Mouse (Mus musculus) hindbrain, embryonic 12.5 days (tissue): ENCODE data around the gene Ap2a2. TPM values are rescaled to one million over a fixed set of nuclear protein-coding genes. Genes with fewer than 3 reads are reported as not detected.

Experiments used
- ATAC-seq: fragments of 200-750 bp; cut with Nextera tagmentation; 2 replicates; pipeline ENCODE4 v1.8.0; 2017; ENCODE audit warnings: moderate TSS enrichment; ENCODE audit not compliant: low FRiP score
- H3K27ac ChIP-seq: fragments of 300-500 bp; sonication (generic); 2 replicates; pipeline ENCODE4 v1.5.1; 2016; ENCODE audit warnings: mild to moderate bottlenecking
- H3K27me3 ChIP-seq: fragments of 300-500 bp; sonication (generic); 2 replicates; pipeline ENCODE4 v1.6.1; 2016; ENCODE audit warnings: mild to moderate bottlenecking
- H3K36me3 ChIP-seq: fragments of 300-500 bp; sonication (generic); 2 replicates; pipeline ENCODE4 v1.6.1; 2016; ENCODE audit warnings: mild to moderate bottlenecking
- H3K4me1 ChIP-seq: fragments of 300-500 bp; sonication (generic); 2 replicates; pipeline ENCODE4 v1.6.1; 2016
- H3K4me2 ChIP-seq: fragments of 300-500 bp; sonication (generic); replicated peaks from 2 replicates; pipeline ENCODE4 v1.6.1; 2016; ENCODE audit warnings: mild to moderate bottlenecking
- H3K4me3 ChIP-seq: fragments of 300-500 bp; sonication (generic); 2 replicates; pipeline ENCODE4 v1.5.1; 2016; ENCODE audit warnings: mild to moderate bottlenecking
- H3K9ac ChIP-seq: fragments of 300-500 bp; sonication (generic); 2 replicates; pipeline ENCODE4 v1.6.1; 2016; ENCODE audit warnings: mild to moderate bottlenecking, moderate library complexity
- H3K9me3 ChIP-seq: fragments of 300-500 bp; sonication (generic); replicated peaks from 2 replicates; pipeline ENCODE4 v1.6.1; 2016; ENCODE audit warnings: mild to moderate bottlenecking
- WGBS: fragments of 180-500 bp; shearing (Covaris S2); methylation state at CpG from one replicate; pipeline ENCODE4 v1.1.7; 2016; 5-methylcytosine and 5-hydroxymethylcytosine counted together
- polyA plus RNA-seq: library from polyadenylated mRNA; unstranded; fragments of >200 nt; fragmentation: Nextera tagmentation; extraction: Ambion mirVana; gene quantifications from 2 replicates; pipeline ENCODE4 v1.2.1, GENCODE M21; 2016

Gene Ap2a2
- polyA plus RNA-seq, result 114 and 117 TPM in 2 replicates

GRCm38 (mm10) chr7:141561682-141562391 is at the start of gene Ap2a2:
Gene Ap2a2, plus strand, starts transcription at chr7:141562173.
- peak within 1 kb of the TSS; percentile 98 for H3K4me3 ChIP-seq
- peak within 1 kb of the TSS; percentile 86 for H3K27ac ChIP-seq
- ATAC-seq, result peak; percentile 96
- H3K4me1 ChIP-seq, result peaks cover 26% of the 10 kb centered on the region
- peak within 1 kb of the TSS; percentile 86 for H3K4me2 ChIP-seq
- no peaks in the 10 kb centered on the region for H3K36me3 ChIP-seq
- no peaks in the 10 kb centered on the region for H3K9me3 ChIP-seq
- peak within 1 kb of the TSS; percentile 99 for H3K9ac ChIP-seq
- no peaks in the 10 kb centered on the region for H3K27me3 ChIP-seq
- 1% methylated on average over 72 of the region's 72 CpGs for WGBS

GRCm38 (mm10) chr7:141517638-141518037 is 44.3 kb upstream of the Ap2a2 start:
- ATAC-seq, result no peak
- H3K36me3 ChIP-seq, result peaks cover 38% of the 10 kb centered on the region
- 88% methylated on average over 4 of the region's 4 CpGs for WGBS

GRCm38 (mm10) chr7:141518296-141518695 is 43.7 kb upstream of the Ap2a2 start:
- H3K36me3 ChIP-seq, result peaks cover 37% of the 10 kb centered on the region
- no peak overlapping the region for H3K9ac ChIP-seq
- no peak overlapping the region for H3K4me3 ChIP-seq
- WGBS, result 80% methylated on average over 5 of the region's 5 CpGs
- no peak overlapping the region for H3K4me2 ChIP-seq
- no peaks in the 10 kb centered on the region for H3K9me3 ChIP-seq
- no peaks in the 10 kb centered on the region for H3K4me1 ChIP-seq
- no peaks in the 10 kb centered on the region for H3K27me3 ChIP-seq
- no peak for ATAC-seq
- H3K27ac ChIP-seq, result no peak overlapping the region

More at GRCm38 (mm10) chr7:141517638-141518037, 44.3 kb upstream of the Ap2a2 start:
- no peak overlapping the region for H3K4me3 ChIP-seq
- no peak overlapping the region for H3K27ac ChIP-seq
- no peaks in the 10 kb centered on the region for H3K9me3 ChIP-seq
- H3K4me1 ChIP-seq, result no peaks in the 10 kb centered on the region
- no peak overlapping the region for H3K4me2 ChIP-seq
- H3K9ac ChIP-seq, result no peak overlapping the region
- H3K27me3 ChIP-seq, result no peaks in the 10 kb centered on the region

- H3K27ac ChIP-seq, result no peak overlapping the region
These were observed 43.0 kb upstream of the Ap2a2 start for GRCm38 (mm10) chr7:141518926-141519325.

GRCm38 (mm10) chr7:141519795-141520194 is 42.2 kb upstream of the Ap2a2 start:
- 68% methylated on average over 1 of the region's 1 CpGs for WGBS
- no peak overlapping the region for H3K9ac ChIP-seq

More at GRCm38 (mm10) chr7:141518926-141519325, 43.0 kb upstream of the Ap2a2 start:
- H3K27me3 ChIP-seq, result no peaks in the 10 kb centered on the region
- no peaks in the 10 kb centered on the region for H3K9me3 ChIP-seq
- H3K36me3 ChIP-seq, result peaks cover 32% of the 10 kb centered on the region
- no peak for ATAC-seq
- 78% methylated on average over 3 of the region's 3 CpGs for WGBS
- no peak overlapping the region for H3K9ac ChIP-seq
- no peak overlapping the region for H3K4me3 ChIP-seq
- no peak overlapping the region for H3K4me2 ChIP-seq
- H3K4me1 ChIP-seq, result no peaks in the 10 kb centered on the region

GRCm38 (mm10) chr7:141523007-141523406 is 39.0 kb upstream of the Ap2a2 start:
- no peak overlapping the region for H3K4me3 ChIP-seq
- no peak overlapping the region for H3K4me2 ChIP-seq
- H3K27me3 ChIP-seq, result no peaks in the 10 kb centered on the region
- H3K9me3 ChIP-seq, result no peaks in the 10 kb centered on the region
- H3K27ac ChIP-seq, result no peak overlapping the region
- no peaks in the 10 kb centered on the region for H3K4me1 ChIP-seq
- H3K9ac ChIP-seq, result no peak overlapping the region
- ATAC-seq, result no peak
- H3K36me3 ChIP-seq, result peaks cover 37% of the 10 kb centered on the region
- WGBS, result 32% methylated on average over 3 of the region's 4 CpGs

More at GRCm38 (mm10) chr7:141519795-141520194, 42.2 kb upstream of the Ap2a2 start:
- no peak overlapping the region for H3K27ac ChIP-seq
- ATAC-seq, result no peak
- H3K4me2 ChIP-seq, result no peak overlapping the region
- no peaks in the 10 kb centered on the region for H3K27me3 ChIP-seq
- no peaks in the 10 kb centered on the region for H3K4me1 ChIP-seq
- H3K36me3 ChIP-seq, result peaks cover 30% of the 10 kb centered on the region
- H3K4me3 ChIP-seq, result no peak overlapping the region
- no peaks in the 10 kb centered on the region for H3K9me3 ChIP-seq

GRCm38 (mm10) chr7:141524271-141524670 is 37.7 kb upstream of the Ap2a2 start:
- H3K4me1 ChIP-seq, result no peaks in the 10 kb centered on the region
- no peak for ATAC-seq
- WGBS, result 89% methylated on average over 4 of the region's 4 CpGs
- no peak overlapping the region for H3K4me2 ChIP-seq
- H3K9me3 ChIP-seq, result no peaks in the 10 kb centered on the region
- peaks cover 44% of the 10 kb centered on the region for H3K36me3 ChIP-seq
- H3K4me3 ChIP-seq, result no peak overlapping the region
- no peak overlapping the region for H3K27ac ChIP-seq
- no peaks in the 10 kb centered on the region for H3K27me3 ChIP-seq
- no peak overlapping the region for H3K9ac ChIP-seq

GRCm38 (mm10) chr7:141524760-141525579 is 37.0 kb upstream of the Ap2a2 start:
- Histone ChIP-seq H3K36me3 (peaks cover 50% of the 10 kb centered on the region), H3K4me2 (no peak overlapping the region), H3K9ac (no peak overlapping the region; the same call in 1 of the 2 replicates), H3K4me3 (no peak overlapping the region), H3K9me3 (no peaks in the 10 kb centered on the region), H3K27me3 (no peaks in the 10 kb centered on the region), H3K27ac (no peak overlapping the region), H3K4me1 (no peaks in the 10 kb centered on the region)
- peak; percentile 74 for ATAC-seq
- whole genome bisulfite sequencing, result 56% methylated on average over 6 of the region's 6 CpGs

- no peaks in the 10 kb centered on the region for H3K27me3 ChIP-seq
- peak; percentile 63 for ATAC-seq
- no peak overlapping the region for H3K9ac ChIP-seq
- peaks cover 50% of the 10 kb centered on the region for H3K36me3 ChIP-seq
- no peaks in the 10 kb centered on the region for H3K4me1 ChIP-seq
- no peak overlapping the region for H3K27ac ChIP-seq
- no peak overlapping the region for H3K4me3 ChIP-seq
- H3K9me3 ChIP-seq, result no peaks in the 10 kb centered on the region
- 85% methylated on average over 4 of the region's 4 CpGs for WGBS
- H3K4me2 ChIP-seq, result no peak overlapping the region
These were observed 36.4 kb upstream of the Ap2a2 start for GRCm38 (mm10) chr7:141525580-141525925.

GRCm38 (mm10) chr7:141535570-141535969 is 26.4 kb upstream of the Ap2a2 start:
- no peak overlapping the region for H3K27ac ChIP-seq
- ATAC-seq, result no peak

GRCm38 (mm10) chr7:141538852-141539555 is 23.0 kb upstream of the Ap2a2 start:
- Histone ChIP-seq H3K36me3 (no peaks in the 10 kb centered on the region), H3K4me1 (peaks cover 15% of the 10 kb centered on the region), H3K4me2 (peak overlapping the region; percentile 87), H3K27me3 (no peaks in the 10 kb centered on the region), H3K4me3 (peak overlapping the region; percentile 74), H3K9ac (peak overlapping the region; percentile 91), H3K9me3 (no peaks in the 10 kb centered on the region), H3K27ac (peak overlapping the region; percentile 86)
- WGBS, result 21% methylated on average over 18 of the region's 18 CpGs
- peak; percentile 53 for ATAC-seq

More at GRCm38 (mm10) chr7:141535570-141535969, 26.4 kb upstream of the Ap2a2 start:
- Histone ChIP-seq H3K4me1 (peaks cover 14% of the 10 kb centered on the region), H3K4me2 (no peak overlapping the region), H3K36me3 (peaks cover 8% of the 10 kb centered on the region), H3K4me3 (no peak overlapping the region), H3K27me3 (no peaks in the 10 kb centered on the region), H3K9ac (no peak overlapping the region), H3K9me3 (no peaks in the 10 kb centered on the region)
- 75% methylated on average over 1 of the region's 1 CpGs for WGBS
